Mouse (Mus musculus): Measurements from ENCODE around the gene Crnkl1. TPM values are rescaled to one million over a fixed set of nuclear protein-coding genes. Genes with fewer than 3 reads are reported as not detected.

Gene Crnkl1
- polyA plus RNA-seq (2015; fragmentation: Nextera tagmentation; extraction: Ambion mirVana), result 26.2 and 27.8 TPM in 2 replicates

DNA sequence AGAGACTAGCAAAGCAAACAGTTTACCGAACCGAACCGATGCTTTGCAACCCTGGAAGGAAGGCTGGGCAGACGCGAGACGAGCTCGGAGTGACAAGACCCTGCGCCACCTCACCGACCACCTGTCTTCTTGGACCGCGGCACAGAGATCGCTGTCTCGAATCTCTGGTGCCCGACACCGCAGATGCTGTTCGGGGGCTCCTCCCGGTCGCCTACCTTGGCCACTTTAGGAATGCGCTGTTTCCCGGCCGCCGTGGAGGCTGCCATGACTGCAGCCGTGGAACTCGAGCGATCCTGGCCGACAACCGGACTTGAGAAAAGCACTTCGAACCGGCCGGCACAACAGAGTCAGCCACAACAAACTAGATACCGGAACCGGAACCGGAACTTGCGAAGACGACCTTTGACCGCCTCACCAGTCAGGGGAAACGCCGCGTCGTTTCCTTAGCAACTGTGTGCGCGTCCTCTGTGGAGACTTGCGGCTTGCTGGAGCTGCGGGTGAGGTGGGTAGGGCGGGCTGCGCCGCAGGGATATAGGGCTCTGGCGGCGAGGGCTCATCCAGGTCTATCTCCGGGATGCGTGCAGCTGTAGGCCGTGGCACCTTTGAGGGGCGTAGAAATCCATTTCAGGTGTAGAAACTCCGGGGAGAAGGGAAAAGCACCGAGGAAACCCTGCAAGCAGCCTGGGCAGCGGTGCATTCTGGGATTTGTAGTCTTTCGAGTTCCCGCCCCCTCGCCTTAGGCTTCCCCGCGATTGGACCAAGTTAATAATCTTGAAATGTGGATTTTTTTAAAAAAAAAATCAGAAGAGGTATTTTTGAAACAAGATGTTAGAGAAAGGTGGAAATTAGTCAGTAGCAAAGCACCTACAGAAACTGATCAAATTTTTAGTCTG lies at the start of gene Crnkl1, which contains the start of gene Cfap61:
Gene Crnkl1 (minus strand): TSS at position 676 of the 893 bp plus-strand sequence.
Gene Cfap61 (plus strand): TSS at position 446 of the 893 bp plus-strand sequence.
- peaks cover 31% of the 10 kb centered on the region for H3K36me3 ChIP-seq
- peak within 1 kb of the TSS; percentile 88 for H3K4me3 ChIP-seq
- peak; percentile 99 for ATAC-seq (ENCODE audit: low read depth)
- under 1% methylated on average over 61 of the region's 61 CpGs for WGBS
- H3K4me1 ChIP-seq (replicated peaks), result peaks cover 16% of the 10 kb centered on the region
- no peak within 1 kb of the TSS for H3K27ac ChIP-seq (replicated peaks)
- H3K9ac ChIP-seq, result peak within 1 kb of the TSS; percentile 82
- peak within 1 kb of the TSS; percentile 93 for H3K4me2 ChIP-seq
- no peaks in the 10 kb centered on the region for H3K9me3 ChIP-seq
- no peaks in the 10 kb centered on the region for H3K27me3 ChIP-seq

DNA sequence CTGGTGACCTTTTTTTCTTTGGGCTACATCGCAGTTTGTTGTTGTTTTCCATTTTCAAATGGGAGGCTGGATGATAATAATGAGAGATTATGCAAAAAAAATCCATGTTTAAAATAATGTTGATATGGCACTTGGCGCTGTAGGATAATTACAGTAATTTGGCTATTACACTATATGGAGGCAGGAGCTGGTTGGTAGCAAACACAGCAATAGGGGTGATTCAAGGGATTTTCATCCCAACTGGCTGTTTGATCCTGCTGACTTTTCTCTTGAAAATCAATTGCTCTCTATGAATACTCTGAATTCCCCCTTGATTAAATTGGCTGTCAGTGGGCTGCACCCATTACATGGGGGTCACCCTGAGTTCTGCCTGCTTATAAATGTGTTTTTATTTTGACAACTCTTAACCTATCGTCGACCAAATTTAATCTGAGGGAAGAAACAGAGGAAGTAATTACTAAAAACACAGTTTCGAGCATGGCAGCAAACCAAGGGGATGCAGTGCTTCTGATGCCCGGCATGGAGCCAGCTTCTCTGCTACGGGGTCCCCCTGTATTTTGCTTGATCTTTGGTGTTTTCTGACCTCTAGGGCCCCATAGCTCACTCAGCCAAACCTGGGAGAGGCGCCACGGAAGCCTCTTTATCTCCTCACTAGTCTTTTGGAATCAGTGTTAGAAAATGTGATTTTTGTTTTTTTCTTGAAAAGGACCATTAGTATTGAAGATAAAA lies 47.7 kb upstream of the Crnkl1 start:
- ATAC-seq (ENCODE audit: low read depth), result no peak
- Histone ChIP-seq H3K9me3 (no peaks in the 10 kb centered on the region), H3K27ac (replicated peaks) (no peak overlapping the region), H3K27me3 (no peaks in the 10 kb centered on the region), H3K4me3 (no peak overlapping the region), H3K4me1 (replicated peaks) (peaks cover 19% of the 10 kb centered on the region), H3K36me3 (no peaks in the 10 kb centered on the region), H3K9ac (no peak overlapping the region), H3K4me2 (no peak overlapping the region)
- 70% methylated on average over 9 of the region's 9 CpGs for WGBS

DNA sequence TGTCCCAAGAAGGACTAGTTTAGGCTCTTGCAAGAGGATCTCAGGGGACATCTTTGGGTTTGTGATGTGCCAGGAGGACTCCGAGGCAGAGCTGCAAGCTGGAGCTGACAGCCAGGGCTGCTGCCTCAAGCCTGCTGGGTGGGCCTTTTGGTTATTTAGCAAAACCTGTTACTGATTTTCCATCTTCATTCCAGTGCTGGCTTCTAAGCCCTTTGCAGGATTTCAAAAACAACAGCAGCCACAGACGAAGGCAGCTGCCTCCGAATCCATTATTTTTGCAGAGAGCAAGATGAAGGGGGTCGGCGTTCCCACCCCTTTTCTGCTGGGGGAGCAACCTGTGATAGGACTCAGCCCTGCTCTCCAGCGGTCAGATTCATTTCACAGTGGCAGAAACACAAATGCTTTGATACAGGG lies 46.9 kb upstream of the Crnkl1 start:
- no peaks in the 10 kb centered on the region for H3K9me3 ChIP-seq
- no peak overlapping the region; the same call in 1 of the 2 replicates for H3K9ac ChIP-seq
- no peak overlapping the region for H3K27ac ChIP-seq (replicated peaks)
- no peaks in the 10 kb centered on the region for H3K36me3 ChIP-seq
- H3K4me3 ChIP-seq, result no peak overlapping the region
- H3K4me2 ChIP-seq, result no peak overlapping the region
- ATAC-seq (ENCODE audit: low read depth), result no peak
- no peaks in the 10 kb centered on the region for H3K27me3 ChIP-seq
- H3K4me1 ChIP-seq (replicated peaks), result peaks cover 19% of the 10 kb centered on the region
- 28% methylated on average over 6 of the region's 6 CpGs for WGBS

DNA sequence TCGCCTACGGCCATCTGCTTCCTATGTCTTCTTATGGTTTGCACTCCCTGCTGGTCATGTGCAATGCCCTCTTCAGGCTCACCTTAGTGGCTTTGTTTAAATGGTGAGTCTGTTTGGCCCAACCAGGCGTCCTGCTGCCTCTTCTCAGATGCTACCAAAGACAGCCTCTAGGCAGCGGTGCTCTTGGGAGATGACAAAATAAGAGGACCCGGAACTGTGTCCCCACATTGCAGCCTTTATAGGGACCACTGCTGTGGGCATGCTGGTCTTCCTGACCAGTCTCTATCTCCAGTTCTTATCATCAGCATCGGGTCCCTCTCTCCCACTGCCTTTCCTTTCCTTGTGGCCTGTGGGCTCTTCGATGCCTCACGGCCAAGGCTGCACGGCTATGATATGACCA lies 46.1 kb upstream of the Crnkl1 start:
- 82% methylated on average over 9 of the region's 9 CpGs for WGBS
- ATAC-seq (ENCODE audit: low read depth), result no peak
- Histone ChIP-seq H3K9ac (no peak overlapping the region), H3K4me1 (replicated peaks) (peaks cover 19% of the 10 kb centered on the region), H3K36me3 (no peaks in the 10 kb centered on the region), H3K9me3 (no peaks in the 10 kb centered on the region), H3K27me3 (no peaks in the 10 kb centered on the region), H3K4me2 (no peak overlapping the region), H3K4me3 (no peak overlapping the region), H3K27ac (replicated peaks) (no peak overlapping the region)

DNA sequence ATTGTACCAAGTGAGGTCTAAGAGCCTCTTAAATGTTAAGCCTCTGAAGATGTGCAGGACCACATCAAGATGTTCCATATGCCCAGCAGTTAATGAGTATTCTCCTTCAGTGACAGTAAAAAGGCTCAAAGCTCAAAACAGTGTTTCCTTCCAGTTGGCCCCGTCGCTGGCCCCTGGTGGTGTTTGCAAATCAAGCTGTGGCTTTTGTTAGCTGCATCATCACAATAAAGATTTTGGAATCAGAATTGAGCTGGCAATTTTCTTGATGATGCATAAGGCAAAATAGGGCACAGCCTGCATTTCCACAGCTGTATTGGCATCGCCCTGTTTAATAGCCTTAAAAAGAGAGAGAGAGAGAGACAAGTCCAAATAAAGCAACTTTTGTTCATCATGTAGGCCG lies 44.8 kb upstream of the Crnkl1 start:
- Histone ChIP-seq H3K27ac (replicated peaks) (no peak overlapping the region), H3K4me3 (no peak overlapping the region), H3K9ac (no peak overlapping the region), H3K4me2 (no peak overlapping the region), H3K9me3 (no peaks in the 10 kb centered on the region), H3K4me1 (replicated peaks) (peaks cover 19% of the 10 kb centered on the region), H3K27me3 (no peaks in the 10 kb centered on the region), H3K36me3 (no peaks in the 10 kb centered on the region)
- no peak for ATAC-seq (ENCODE audit: low read depth)
- WGBS, result 50% methylated on average over 4 of the region's 4 CpGs

DNA sequence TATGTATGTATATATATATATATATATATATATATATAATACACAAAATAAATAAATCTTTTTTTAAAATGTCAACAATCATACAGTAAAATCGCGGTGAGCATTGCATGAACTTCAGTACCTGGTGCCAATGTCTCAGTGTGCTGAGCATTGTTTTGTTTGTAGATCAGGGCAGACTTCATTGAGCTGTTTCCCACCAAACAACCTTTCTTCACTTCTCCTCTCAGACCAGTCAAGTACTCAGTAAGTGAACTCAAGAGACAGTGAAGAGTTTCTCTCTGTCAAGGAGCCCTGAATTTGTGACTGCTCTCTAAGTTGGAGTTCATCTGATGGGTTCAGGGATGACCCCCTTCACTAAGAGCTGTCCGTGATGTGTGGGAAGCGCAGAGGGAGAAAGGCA lies 37.8 kb upstream of the Crnkl1 start:
- Histone ChIP-seq H3K4me2 (no peak overlapping the region), H3K27me3 (no peaks in the 10 kb centered on the region), H3K27ac (replicated peaks) (no peak overlapping the region), H3K36me3 (no peaks in the 10 kb centered on the region), H3K4me3 (no peak overlapping the region), H3K9ac (no peak overlapping the region), H3K4me1 (replicated peaks) (no peaks in the 10 kb centered on the region), H3K9me3 (no peaks in the 10 kb centered on the region)
- no peak for ATAC-seq (ENCODE audit: low read depth)
- WGBS, result 89% methylated on average over 4 of the region's 4 CpGs

DNA sequence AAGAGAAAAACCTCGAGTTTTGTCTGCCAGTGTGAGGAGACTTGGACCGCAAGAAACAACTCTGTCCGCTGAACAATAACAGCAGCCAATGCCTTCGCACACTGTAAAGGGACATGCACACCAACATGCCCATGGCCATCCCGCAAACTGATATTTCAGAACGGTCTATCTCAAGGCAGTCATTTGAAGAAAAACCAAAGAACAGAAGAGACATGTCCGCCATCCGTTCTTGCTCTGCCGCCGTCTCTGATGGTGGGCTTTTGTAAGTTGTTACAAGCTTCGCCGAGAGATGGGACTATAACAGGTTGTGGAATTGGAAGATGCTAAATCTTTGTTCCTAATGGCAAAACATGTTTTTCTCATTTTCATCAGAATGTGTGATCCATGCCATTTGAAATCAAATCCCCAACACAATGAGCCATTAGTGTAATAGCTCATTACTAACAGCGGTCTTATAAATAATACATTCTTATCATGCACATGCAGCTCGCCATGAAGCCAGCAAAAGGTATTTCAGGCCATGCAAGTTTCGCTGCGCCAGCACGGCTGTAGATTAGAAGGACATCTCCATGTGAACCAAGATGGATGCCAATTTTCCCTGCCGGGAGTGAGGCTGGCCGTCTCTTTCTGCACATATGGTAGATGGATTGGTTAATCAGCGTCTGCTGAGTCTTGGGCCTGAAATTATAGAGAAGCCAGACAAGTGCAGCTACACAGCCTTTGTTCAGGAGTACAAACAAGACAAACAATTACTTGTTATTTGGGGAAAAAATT lies 36.6 kb upstream of the Crnkl1 start:
- Histone ChIP-seq H3K9ac (no peak overlapping the region), H3K4me3 (no peak overlapping the region), H3K4me1 (replicated peaks) (no peaks in the 10 kb centered on the region), H3K36me3 (no peaks in the 10 kb centered on the region), H3K4me2 (no peak overlapping the region), H3K27me3 (no peaks in the 10 kb centered on the region), H3K27ac (replicated peaks) (peak overlapping the region; percentile 54; the same call in 1 of the 2 replicates), H3K9me3 (no peaks in the 10 kb centered on the region)
- no peak for ATAC-seq (ENCODE audit: low read depth)
- WGBS, result 80% methylated on average over 20 of the region's 20 CpGs

DNA sequence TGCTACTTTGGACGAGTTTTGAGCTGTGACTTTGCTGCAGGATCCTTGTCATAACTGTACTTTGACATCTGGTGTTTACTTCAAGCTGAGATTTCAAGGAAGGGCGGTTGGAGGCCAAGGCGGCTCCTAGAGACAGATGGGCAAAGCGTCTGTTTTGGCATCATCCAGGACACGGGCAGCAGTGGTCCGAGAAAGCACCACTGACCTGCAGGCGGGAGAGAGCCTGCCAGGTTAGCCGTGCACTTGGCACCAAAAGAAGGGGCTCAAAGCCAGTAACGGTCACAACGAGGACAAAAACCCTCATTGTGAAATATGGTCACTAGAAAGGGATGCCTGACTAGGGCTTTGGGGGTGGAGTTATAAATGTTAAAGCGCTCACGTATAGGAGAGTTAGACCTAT lies 35.9 kb upstream of the Crnkl1 start:
- Histone ChIP-seq H3K4me3 (no peak overlapping the region), H3K4me2 (no peak overlapping the region), H3K4me1 (replicated peaks) (no peaks in the 10 kb centered on the region), H3K9me3 (no peaks in the 10 kb centered on the region), H3K36me3 (no peaks in the 10 kb centered on the region), H3K27ac (replicated peaks) (no peak overlapping the region), H3K9ac (no peak overlapping the region), H3K27me3 (no peaks in the 10 kb centered on the region)
- ATAC-seq (ENCODE audit: low read depth), result no peak
- 85% methylated on average over 12 of the region's 12 CpGs for WGBS

DNA sequence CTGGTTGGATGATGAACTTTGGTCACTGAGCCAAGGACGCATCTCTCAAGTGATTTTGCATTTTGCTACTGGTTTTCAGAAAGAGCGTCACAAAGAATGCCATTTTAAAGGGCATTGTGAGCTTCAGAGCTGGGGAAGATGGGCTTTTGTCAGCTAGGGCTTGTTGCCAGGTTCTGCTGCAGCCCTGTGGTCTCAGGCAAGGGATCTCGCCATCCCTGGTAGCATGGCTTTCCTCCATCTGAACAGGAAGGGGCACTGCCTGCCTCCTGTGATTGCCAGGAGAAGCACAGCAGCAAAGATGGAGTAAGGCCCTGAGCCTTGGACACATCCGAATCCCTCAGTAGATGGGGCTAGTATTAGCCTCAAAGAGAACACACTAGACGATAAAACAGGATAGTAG lies 27.0 kb upstream of the Crnkl1 start:
- peaks cover 5% of the 10 kb centered on the region; the same call in 1 of the 2 replicates for H3K4me1 ChIP-seq (replicated peaks)
- H3K9ac ChIP-seq, result no peak overlapping the region
- H3K9me3 ChIP-seq, result no peaks in the 10 kb centered on the region
- no peak overlapping the region for H3K4me3 ChIP-seq
- no peak overlapping the region for H3K27ac ChIP-seq (replicated peaks)
- 0 out of 2 replicates have a peak, but pooled peaks cover 6% of the 10 kb centered on the region for H3K27me3 ChIP-seq
- H3K36me3 ChIP-seq, result no peaks in the 10 kb centered on the region
- WGBS, result 82% methylated on average over 5 of the region's 5 CpGs
- H3K4me2 ChIP-seq, result no peak overlapping the region
- no peak for ATAC-seq (ENCODE audit: low read depth)

DNA sequence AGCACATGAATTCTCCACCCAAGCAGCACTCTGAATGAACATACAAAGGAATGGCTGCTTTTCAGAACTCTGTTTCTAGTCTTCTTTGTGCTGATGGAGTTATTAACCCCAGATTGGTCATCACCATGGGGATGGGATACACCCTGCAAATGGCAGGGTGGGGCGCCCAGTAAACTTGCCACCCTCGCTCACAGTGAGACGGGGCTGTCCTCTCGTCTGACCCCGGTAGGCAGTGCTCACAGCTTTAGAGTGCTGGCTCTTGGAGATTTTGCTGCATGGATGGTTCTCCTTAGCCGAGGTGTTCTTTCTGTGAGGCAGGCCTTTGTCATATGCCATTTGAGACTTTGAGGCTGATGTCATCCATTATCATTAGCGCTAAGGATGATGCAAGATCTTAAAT lies 23.7 kb upstream of the Crnkl1 start:
- H3K4me2 ChIP-seq, result no peak overlapping the region
- no peaks in the 10 kb centered on the region for H3K9me3 ChIP-seq
- peak; percentile 66; the same call in 1 of the 2 replicates for ATAC-seq (ENCODE audit: low read depth)
- 0 out of 2 replicates have a peak, but pooled peaks cover 6% of the 10 kb centered on the region for H3K27me3 ChIP-seq
- 31% methylated on average over 7 of the region's 7 CpGs for WGBS
- H3K4me1 ChIP-seq (replicated peaks), result peaks cover 5% of the 10 kb centered on the region; the same call in 1 of the 2 replicates
- no peaks in the 10 kb centered on the region for H3K36me3 ChIP-seq
- no peak overlapping the region for H3K4me3 ChIP-seq
- no peak overlapping the region for H3K9ac ChIP-seq
- H3K27ac ChIP-seq (replicated peaks), result no peak overlapping the region

DNA sequence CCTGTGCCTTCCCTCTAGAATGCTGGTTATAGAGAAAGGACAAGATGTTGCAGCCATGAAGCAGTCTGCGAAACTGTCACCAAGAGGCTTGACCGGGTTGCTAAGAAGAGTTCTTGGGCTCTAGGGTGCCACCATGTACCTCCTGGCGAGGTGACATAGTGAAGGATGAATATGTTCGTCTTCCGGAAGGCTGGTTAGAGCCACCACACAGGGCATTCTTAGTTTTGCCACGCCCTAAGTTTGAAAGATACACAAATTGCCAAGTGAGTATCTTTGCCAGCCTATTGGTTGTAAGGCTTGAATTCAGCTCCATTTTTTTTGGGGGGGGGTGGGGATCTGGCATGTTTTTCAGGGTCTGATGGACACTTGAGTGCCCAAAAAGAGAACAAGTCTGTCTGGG lies 23.3 kb upstream of the Crnkl1 start:
- WGBS, result 46% methylated on average over 6 of the region's 6 CpGs
- Histone ChIP-seq H3K4me2 (no peak overlapping the region), H3K4me3 (no peak overlapping the region), H3K36me3 (no peaks in the 10 kb centered on the region), H3K9me3 (no peaks in the 10 kb centered on the region), H3K4me1 (replicated peaks) (peaks cover 5% of the 10 kb centered on the region; the same call in 1 of the 2 replicates), H3K27me3 (0 out of 2 replicates have a peak, but pooled peaks cover 6% of the 10 kb centered on the region), H3K9ac (no peak overlapping the region), H3K27ac (replicated peaks) (no peak overlapping the region)
- peak; percentile 26; the same call in 1 of the 2 replicates for ATAC-seq (ENCODE audit: low read depth)

Measured in neural tube, embryonic 13.5 days (tissue).